Mouse (Mus musculus): ENCODE measurements around the gene Naa25.

The Naa25 gene

DNA sequence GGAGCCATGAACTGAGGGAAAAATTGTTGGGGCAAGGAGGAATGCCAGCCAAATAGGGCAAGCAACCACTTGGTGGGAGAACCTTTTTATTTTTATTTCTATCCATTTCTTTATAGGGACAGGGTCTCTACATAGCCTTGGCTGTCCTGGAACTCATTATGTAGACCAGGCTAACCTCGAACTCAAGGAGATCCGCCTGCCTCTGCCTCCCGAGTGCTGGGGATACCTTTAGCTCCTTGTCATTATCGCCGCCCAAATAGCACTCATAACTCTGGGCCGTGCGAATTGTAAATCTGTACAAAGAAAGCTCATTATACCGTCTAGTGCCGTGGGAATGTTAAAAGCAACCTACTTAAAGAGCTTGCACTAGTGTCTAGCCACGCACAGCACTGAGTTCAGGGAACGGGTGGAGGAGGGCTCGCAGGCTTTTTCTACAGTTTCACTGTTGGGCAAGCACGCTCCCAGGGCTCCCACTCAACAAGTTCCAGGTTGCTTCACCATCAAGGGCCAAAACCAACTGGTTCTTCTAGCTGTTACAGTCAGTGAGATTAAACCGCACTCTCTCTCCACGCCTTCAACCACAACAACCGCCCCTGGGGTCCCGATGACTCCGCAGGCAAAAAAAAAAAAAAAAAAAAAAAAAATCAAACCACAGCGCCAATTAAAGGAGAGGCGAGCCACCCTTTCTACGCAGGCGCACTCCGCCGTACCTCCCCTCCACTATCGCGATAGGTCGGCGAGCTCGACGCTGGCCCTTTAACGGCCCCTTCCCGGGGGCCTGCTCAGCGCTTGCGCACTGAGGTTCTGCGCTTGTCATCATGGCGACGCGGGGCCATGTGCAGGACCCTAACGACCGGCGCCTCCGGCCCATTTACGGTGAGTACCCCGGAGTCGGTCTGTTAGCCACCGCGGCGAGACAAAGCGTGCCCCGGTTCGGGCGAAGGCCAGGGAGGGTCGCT, at the start of gene Naa25:
TSS of gene Naa25 (plus strand) at position 750 of the 959 bp plus-strand sequence.
- in situ Hi-C loops (cut with MboI, MseI), result no loop called here

GRCm38 (mm10) chr5:121359229-121359628, 38.5 kb upstream of the Naa25 start:
- in situ Hi-C loops (cut with MboI, MseI), result no loop called here

DNA sequence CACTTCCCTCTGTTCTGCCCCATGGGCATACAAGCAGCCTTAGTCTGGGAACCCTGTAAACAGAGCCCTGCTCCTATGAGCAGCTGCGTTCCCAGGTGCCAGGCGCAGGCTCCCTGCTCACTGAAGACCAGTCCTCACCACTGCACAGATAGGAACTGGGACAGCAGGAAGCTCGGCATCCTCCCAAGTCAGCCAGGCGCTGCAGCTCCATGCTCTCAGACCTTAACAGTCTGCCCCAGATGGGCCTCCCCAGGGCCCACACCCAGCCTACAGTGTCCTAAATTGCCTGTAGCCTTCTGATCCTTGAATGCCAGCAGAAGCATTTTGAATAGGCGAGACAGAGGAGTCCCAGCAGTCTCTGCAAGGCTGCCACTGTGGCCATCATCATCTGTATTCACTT, 36.0 kb upstream of the Naa25 start:
- in situ Hi-C loops (cut with MboI, MseI), result no loop called here

DNA sequence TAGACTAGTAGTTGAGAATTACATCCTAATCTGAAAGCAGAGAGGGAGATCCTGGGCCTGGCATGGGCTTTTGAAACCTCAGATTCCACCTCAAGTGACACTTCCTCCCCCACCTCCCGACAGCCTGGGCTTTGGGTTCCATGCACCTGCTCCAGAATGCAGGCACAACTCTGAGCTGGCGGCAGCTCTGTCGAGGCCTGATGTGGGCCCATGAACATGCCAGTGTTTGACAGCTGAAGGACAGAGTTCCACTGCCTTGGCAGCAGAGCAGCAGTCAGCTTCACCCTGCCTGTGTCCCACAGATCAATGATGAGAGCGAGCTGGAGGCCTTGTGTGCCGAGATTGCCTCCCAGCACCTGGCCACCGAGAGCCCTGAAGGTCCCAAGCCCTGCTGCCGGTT, 34.3 kb upstream of the Naa25 start:
- in situ Hi-C loops (cut with MboI, MseI), result no loop called here

GRCm38 (mm10) chr5:121366449-121367225, 31.1 kb upstream of the Naa25 start:
- in situ Hi-C loops (cut with MboI, MseI), result no loop called here

DNA sequence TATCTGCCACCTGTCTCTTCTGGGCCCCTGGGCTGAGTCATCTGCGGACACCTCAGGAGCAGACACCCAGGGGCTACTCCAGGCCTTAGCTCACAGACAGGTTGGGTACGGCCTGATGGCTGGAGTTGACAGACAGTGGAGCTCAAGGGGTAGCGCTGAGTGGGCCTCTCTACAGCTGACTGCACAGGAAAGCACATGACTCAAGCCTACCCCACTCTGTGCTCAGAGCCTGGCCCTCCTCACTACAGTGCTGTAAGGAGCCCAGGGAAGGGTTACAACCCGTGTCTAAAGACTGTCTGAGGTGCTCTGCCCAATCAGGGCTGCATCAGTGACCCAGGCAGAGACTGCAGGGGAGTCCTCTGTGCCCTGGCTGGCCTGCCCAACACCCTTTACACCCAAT, 30.5 kb upstream of the Naa25 start:
- in situ Hi-C loops (cut with MboI, MseI), result no loop called here

- in situ Hi-C loops (cut with MboI, MseI), result no loop called here
These were observed 26.0 kb upstream of the Naa25 start for GRCm38 (mm10) chr5:121371712-121372111.

- in situ Hi-C loops (cut with MboI, MseI), result loop anchor here (5.0 kb wide), 1 partner anchor 157 kb away; no protein-coding TSS in a partner anchor
These were observed 22.9 kb upstream of the Naa25 start for GRCm38 (mm10) chr5:121374790-121375189.

DNA sequence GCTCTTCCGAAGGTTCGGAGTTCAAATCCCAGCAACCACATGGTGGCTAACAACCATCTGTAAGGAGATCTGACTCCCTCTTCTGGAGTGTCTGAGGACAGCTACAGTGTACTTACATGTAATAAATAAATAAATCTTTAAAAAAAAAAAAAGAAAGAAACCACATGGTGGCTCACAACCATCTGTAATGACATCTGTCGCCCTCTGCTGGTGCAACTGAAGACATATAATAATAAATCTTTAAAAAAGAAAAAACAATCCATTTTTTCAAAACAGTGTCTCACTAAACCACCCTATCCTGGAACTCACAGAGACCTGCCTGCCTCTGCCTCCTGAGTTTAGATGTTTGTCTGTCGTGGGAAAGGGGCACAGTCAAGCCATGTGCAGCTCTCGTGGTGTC, 20.8 kb upstream of the Naa25 start:
- in situ Hi-C loops (cut with MboI, MseI), result loop anchor here (5.0 kb wide), 1 partner anchor 160 kb away; no protein-coding TSS in a partner anchor

DNA sequence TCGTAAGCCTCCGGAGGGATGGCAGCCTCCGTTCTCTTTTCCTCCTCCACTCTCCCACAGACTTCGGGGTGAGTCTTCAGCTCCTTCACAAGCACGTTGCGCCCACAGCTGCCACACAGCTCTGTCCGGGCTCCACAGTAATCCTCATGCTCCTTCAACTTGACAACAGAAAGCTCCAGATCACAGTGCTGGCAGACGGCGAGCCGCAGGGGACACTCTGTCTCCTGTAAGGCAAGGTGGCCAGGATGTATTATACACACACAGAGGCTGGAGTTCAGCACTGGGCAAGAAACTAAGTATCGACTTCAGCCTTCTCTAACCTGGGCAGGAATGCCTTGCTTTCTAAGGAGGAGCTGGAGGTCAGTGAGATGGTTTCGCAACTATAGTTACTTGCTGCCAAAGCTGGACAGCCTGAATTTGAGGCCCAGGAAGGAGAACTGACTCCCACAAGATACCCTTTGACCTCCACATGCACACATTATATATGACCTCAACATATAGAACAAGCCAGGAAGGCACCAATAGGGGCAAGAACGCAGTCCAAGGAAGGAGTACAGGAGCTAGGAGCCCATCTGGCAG, 19.0 kb upstream of the Naa25 start:
- in situ Hi-C loops (cut with MboI, MseI), result loop anchor here (5.0 kb wide), 1 partner anchor 161 kb away; no protein-coding TSS in a partner anchor

- in situ Hi-C loops (cut with MboI, MseI), result no loop called here
These were observed 17.0 kb upstream of the Naa25 start for GRCm38 (mm10) chr5:121380692-121381091.

- in situ Hi-C loops (cut with MboI, MseI), result no loop called here
These were observed 13.6 kb upstream of the Naa25 start for GRCm38 (mm10) chr5:121383857-121384756.

DNA sequence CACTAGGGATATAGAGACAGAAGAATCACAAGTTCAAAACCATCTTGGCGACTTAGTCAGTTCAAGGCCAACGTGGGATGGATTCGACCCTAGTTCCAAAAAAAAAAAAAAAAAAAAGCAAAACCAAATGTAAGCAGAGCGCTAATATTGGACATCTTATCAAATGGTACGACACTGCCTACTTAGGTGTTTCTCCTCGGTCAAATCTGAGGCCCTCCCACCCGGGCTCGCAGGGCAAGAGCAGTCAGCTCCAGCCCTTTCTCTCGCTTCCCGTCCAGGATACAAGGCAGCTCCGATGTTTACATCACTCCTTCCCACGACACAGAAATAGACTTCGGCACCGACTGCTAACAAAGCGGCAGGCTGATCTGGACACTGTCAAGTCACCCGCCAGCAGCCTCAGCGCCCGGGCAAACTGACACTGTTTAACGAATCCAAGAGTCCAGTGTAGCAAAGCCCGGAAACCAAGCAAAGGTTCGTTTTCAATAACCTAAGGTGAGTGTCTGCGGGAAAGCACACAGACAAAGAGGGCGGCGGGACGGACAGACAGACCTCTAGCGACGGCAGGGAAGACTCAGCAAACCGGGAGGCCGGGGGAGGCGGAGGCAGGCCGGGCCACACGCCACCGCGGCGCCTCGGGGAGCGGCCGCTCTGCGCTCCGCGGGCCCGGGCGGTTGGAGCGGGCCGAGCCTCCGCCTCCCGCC, 12.8 kb upstream of the Naa25 start:
- in situ Hi-C loops (cut with MboI, MseI), result no loop called here

GRCm38 (mm10) chr5:121385461-121386119, 12.1 kb upstream of the Naa25 start, which contains the start of gene Trafd1:
Trafd1 (minus strand) TSS chr5:121385632.
- in situ Hi-C loops (cut with MboI, MseI), result no loop called here

- in situ Hi-C loops (cut with MboI, MseI), result no loop called here
These were observed 11.4 kb upstream of the Naa25 start for GRCm38 (mm10) chr5:121386120-121386909.

- in situ Hi-C loops (cut with MboI, MseI), result no loop called here
These were observed 10.6 kb upstream of the Naa25 start for GRCm38 (mm10) chr5:121387126-121387525.

- in situ Hi-C loops (cut with MboI, MseI), result no loop called here
These were observed 8.6 kb upstream of the Naa25 start for GRCm38 (mm10) chr5:121389106-121389505.

DNA sequence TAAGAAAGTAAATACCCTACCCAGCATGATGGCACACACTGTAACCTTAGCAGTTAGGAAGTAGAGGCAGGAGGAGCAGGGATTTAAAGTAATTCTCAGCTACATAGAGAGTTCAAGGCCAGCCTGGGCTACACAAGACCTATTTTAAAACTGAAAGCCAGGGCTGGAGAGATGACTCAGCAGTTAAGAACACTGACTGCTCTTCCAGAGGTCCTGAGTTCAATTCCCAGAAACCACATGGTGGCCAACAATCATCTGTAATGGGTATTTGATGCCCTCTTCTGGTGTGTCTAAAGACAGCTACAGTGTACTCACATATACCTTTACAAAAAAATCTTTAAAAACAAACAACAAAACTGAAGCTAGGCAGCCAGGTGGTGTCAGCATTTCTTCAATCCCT, 8.0 kb upstream of the Naa25 start:
- in situ Hi-C loops (cut with MboI, MseI), result no loop called here
